Mouse (Mus musculus) G1E (cell line): Measurements from ENCODE around the gene Traf6.

Experiments used
- CTCF ChIP-seq: IDR thresholded peaks from 2 replicates; pipeline ENCODE4 v1.5.1; 2012; ENCODE audit warnings: low read depth, low read length, inconsistent platforms, mixed read lengths
- TAL1 ChIP-seq: conservative IDR thresholded peaks from 2 replicates; pipeline ENCODE4 v1.6.1; 2012; ENCODE audit warnings: low read depth, low read length, inconsistent platforms, mixed read lengths

DNA sequence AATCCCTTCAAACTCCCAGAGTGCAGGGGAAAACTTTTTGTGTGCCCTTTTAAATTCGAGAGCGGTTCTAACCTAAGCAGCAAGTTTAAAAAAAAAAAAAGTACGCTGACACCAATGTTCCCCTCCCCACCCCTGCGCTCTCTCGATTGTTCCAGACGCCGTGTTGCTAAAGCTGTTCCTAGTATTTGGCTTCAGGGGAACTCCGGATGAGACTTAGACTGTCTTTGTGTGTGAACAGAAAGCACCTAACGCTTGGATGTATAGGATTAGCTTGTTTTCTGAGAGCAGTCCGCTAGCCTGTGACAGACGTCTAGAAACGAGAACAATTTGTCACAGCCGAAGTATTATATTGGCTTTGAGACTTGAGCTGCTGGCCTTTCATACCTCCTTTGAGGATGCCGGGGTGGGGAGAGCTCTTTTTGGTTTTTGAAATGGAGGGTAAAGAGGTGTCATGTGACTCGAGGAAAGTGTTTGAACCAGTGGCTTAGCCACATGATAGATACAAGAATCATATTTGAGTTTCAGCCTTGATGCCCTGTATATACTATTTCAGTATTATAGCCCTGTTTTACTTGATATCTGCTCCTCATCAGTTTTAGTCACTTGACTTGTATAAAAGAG, 1.0 kb downstream of the Traf6 start:
- no peak for TF ChIP-seq CTCF
- no peak for TF ChIP-seq TAL1
